Comparison of ENCODE assay signal across 17 mouse cellular contexts in genomic region chr2:52476801-52477549, GRCm38 (mm10). TPM values are rescaled to one million over a fixed set of nuclear protein-coding genes. Genes with fewer than 3 reads are reported as not detected.
DNase-seq lines count a peak whose midpoint lies in the region; ATAC-seq and TF ChIP-seq lines count a peak whose summit lies in the region.
"Had no signal": no experiment of that assay in that cellular context is flagged by ENCODE, and none has a peak within 500 bp of the region (broad histone marks: within the 10 kb centered on the region; RNA-seq: fewer than 3 reads in every experiment).

No protein-coding gene starts in this region.

- no peaks in the 10 kb centered on the region for H3K27me3 ChIP-seq in cerebellum, adult 2 months (ENCODE audit: control insufficient read depth, insufficient read depth, low read length)
- no peaks in the 10 kb centered on the region for H3K27me3 ChIP-seq in kidney, embryonic 14.5 days (ENCODE audit: control insufficient read depth, insufficient read depth, low read length)
- H3K27me3 ChIP-seq in thymus, adult 2 months (ENCODE audit: control insufficient read depth, insufficient read depth, low read length): no peaks in the 10 kb centered on the region
- H3K27me3 ChIP-seq: liver, embryonic 13.5 days; neural tube, embryonic 13.5 days had no signal

- no peaks in the 10 kb centered on the region for H3K36me3 ChIP-seq in kidney, embryonic 14.5 days (ENCODE audit: control insufficient read depth, insufficient read depth, low read length)
- no peaks in the 10 kb centered on the region for H3K36me3 ChIP-seq in thymus, adult 2 months (ENCODE audit: control insufficient read depth, insufficient read depth, low read length)
- H3K36me3 ChIP-seq: liver, embryonic 13.5 days had no signal

- WGBS in cerebellum, adult 2 months: 51% methylated on average over 13 of the region's 13 CpGs
- 43% methylated on average over 13 of the region's 13 CpGs for WGBS in kidney, embryonic 14.5 days
- 73% methylated on average over 13 of the region's 13 CpGs for WGBS in thymus, adult 2 months

- peak; percentile 79 for ATAC-seq in kidney, embryonic 14.5 days (ENCODE audit: low FRiP score, low TSS enrichment)
- ATAC-seq: forebrain, embryonic 16.5 days had no signal

- H3K4me3 ChIP-seq in cerebellum, adult 2 months (replicated peaks; ENCODE audit: insufficient read depth, low read depth, low read length): no peak overlapping the region
- no peak overlapping the region for H3K4me3 ChIP-seq in kidney, embryonic 14.5 days (ENCODE audit: low read length)
- no peak overlapping the region for H3K4me3 ChIP-seq in thymus, adult 2 months (ENCODE audit: control insufficient read depth, insufficient read depth, low read length)
- H3K4me3 ChIP-seq: left cerebral cortex, adult 2 months; liver, embryonic 13.5 days; neural tube, embryonic 13.5 days had no signal

- no peaks in the 10 kb centered on the region for H3K9me3 ChIP-seq in kidney, embryonic 14.5 days (ENCODE audit: control insufficient read depth, low read length)
- H3K9me3 ChIP-seq: liver, embryonic 13.5 days; neural tube, embryonic 13.5 days had no signal

- H3K4me1 ChIP-seq in cerebellum, adult 2 months (ENCODE audit: control insufficient read depth, insufficient read depth, low read length): peaks cover 56% of the 10 kb centered on the region
- no peaks in the 10 kb centered on the region; the same call in 1 of the 2 replicates for H3K4me1 ChIP-seq in kidney, embryonic 14.5 days (ENCODE audit: control insufficient read depth, insufficient read depth, low read length)
- H3K4me1 ChIP-seq in thymus, adult 2 months (replicated peaks; ENCODE audit: control insufficient read depth, insufficient read depth, low read length): peaks cover 9% of the 10 kb centered on the region; the same call in 1 of the 2 replicates
- H3K4me1 ChIP-seq: neural tube, embryonic 13.5 days had no signal

- peak overlapping the region; percentile 94 for H3K27ac ChIP-seq in cerebellum, adult 2 months (ENCODE audit: insufficient read depth, low read length)
- H3K27ac ChIP-seq in kidney, embryonic 14.5 days (ENCODE audit: low read depth, low read length): no peak overlapping the region
- no peak overlapping the region for H3K27ac ChIP-seq in thymus, adult 2 months (ENCODE audit: control insufficient read depth, insufficient read depth, low read length)
- H3K27ac ChIP-seq: left cerebral cortex, adult 2 months; liver, embryonic 13.5 days; neural tube, embryonic 13.5 days had no signal

- H3K9ac ChIP-seq in kidney, embryonic 14.5 days (ENCODE audit: low read depth, low read length): no peak overlapping the region
- H3K9ac ChIP-seq: liver, embryonic 13.5 days; neural tube, embryonic 13.5 days had no signal

- TF ChIP-seq POLR2A in cerebellum, adult 2 months (IDR thresholded peaks at IDR 0.05; ENCODE audit: borderline replicate concordance, insufficient read depth, low read length): no peak
- TF ChIP-seq POLR2A in thymus, adult 2 months (IDR thresholded peaks at IDR 0.05; ENCODE audit: control insufficient read depth, extremely low read depth, insufficient read depth, low read length, poor library complexity): no peak

- no peak for TF ChIP-seq CTCF in cerebellum, adult 2 months (IDR thresholded peaks at IDR 0.05; ENCODE audit: borderline replicate concordance, insufficient read depth, low read depth, low read length)
- no peak for TF ChIP-seq CTCF in thymus, adult 2 months (IDR thresholded peaks at IDR 0.05; ENCODE audit: borderline replicate concordance, control insufficient read depth, extremely low read depth, insufficient read depth, low read length, poor library complexity)

- DNase-seq in cerebellum, adult 2 months: no peak
- no peak for DNase-seq in cerebellum, postnatal 25 days
- DNase-seq in kidney, adult 18-20 months: no peak
- DNase-seq in NIH3T3 (ENCODE audit: low read depth): peak; percentile 5
- DNase-seq in lung, postnatal 36 days: peak; percentile 50
- no peak for DNase-seq in thymus, adult 2 months
- DNase-seq in natural killer cell, adult 2 months (ENCODE audit: low spot score in 2 of 2): no peak
- DNase-seq: cerebellum, postnatal 10 days; gastrocnemius, postnatal 25 days; kidney, postnatal 4 days; liver, embryonic 13.5 days; midbrain, embryonic 14.5 days; thymus, postnatal 36 days had no signal

- H3K4me2 ChIP-seq in kidney, embryonic 14.5 days (replicated peaks; ENCODE audit: low read depth, low read length): no peak overlapping the region
- H3K4me2 ChIP-seq: liver, embryonic 13.5 days; neural tube, embryonic 13.5 days had no signal

RNA-seq across cellular contexts. Expression of gene Arl5a, which starts 52.3 kb away (rescaled TPM):
- polyA plus RNA-seq in cerebellum, adult 2 months (2012; rRNA removed): 56.7 and 57.3 TPM in 2 replicates
- polyA plus RNA-seq in kidney, embryonic 14.5 days (2014; fragmentation: Nextera tagmentation; extraction: Ambion mirVana): 30.8 and 70.1 TPM in 2 replicates
- 7.3 and 8.2 TPM in 2 replicates for polyA plus RNA-seq in thymus, adult 2 months (2012; rRNA removed)

Comparison
In these comparisons a context has a peak if more than half of its experiments do, and no peak if none do; other contexts are left out.
1. DNase-seq: peak in NIH3T3 (single experiment) and lung, postnatal 36 days (single experiment); none in cerebellum, adult 2 months (0 of 2), cerebellum, postnatal 25 days (0 of 2), kidney, adult 18-20 months (single experiment), thymus, adult 2 months (single experiment) and natural killer cell, adult 2 months (0 of 2).